Mouse (Mus musculus): Measurements from ENCODE around the gene Ces1d. TPM values are rescaled to one million over a fixed set of nuclear protein-coding genes. Genes with fewer than 3 reads are reported as not detected.
"Not testable (repeated sequence)": the region's sequence is repeated elsewhere in the genome, so short reads cannot be mapped to it uniquely, and the experiment has no call there.

The Ces1d gene
- total RNA-seq (2018; cell fraction: chromatin; rRNA removed): not detected
- total RNA-seq (2018; cell fraction: cytosol; rRNA removed): not detected
- not detected for total RNA-seq (2018; cell fraction: nucleus; rRNA removed)
- polyA plus RNA-seq (2018): not detected in 3 replicates

DNA sequence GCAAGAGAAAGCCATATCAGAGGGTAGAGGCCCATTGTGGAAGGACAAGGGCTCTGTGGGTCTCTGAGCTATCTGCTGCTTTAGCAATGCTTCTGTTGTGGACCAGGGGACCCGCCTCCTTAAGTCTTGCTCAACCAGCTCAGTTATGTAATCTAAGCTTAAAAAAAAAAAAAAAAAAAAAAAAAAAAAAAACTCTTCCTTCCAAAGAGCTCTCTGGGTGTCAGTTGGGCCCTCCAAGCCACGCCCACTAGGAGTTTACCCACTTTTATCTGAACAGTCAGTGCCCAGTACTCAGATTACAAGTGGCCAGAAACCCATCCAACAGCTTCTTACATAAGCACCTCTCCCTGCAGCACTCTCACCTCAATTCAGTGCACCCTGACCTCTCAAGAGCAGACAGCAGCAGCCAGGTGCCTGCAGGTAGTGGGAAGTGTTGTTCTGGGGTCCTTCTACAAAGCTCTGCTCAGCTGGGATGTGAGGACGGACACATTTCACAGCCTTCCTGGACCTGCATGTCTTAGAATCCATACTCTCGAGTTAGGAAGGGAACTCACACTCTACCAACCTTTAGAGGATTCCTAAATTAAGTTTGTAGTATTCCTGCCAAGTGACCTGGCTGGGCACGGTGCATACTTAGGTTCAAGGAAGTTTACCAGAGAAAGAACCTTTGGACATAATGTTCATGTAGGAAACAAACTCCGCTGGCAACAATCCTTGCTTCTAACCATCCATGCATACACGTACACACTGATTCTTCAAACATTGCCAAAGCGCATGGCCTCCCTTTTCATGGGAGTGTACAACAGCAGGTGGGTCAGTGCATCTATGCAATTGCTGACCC is at the start of gene Ces1d:
Gene Ces1d (minus strand): TSS at position 154 of the 841 bp plus-strand sequence.
- Histone ChIP-seq H3K36me3 (ENCODE audit: inconsistent target) (no peaks in the 10 kb centered on the region), H3K4me3 (ENCODE audit: inconsistent target) (no peak within 1 kb of the TSS), H3K79me2 (ENCODE audit: inconsistent target) (no peaks in the 10 kb centered on the region), H3K27ac (no peak within 1 kb of the TSS)
- 75% methylated on average over 8 of the region's 8 CpGs for WGBS (ENCODE audit: missing documents)

DNA sequence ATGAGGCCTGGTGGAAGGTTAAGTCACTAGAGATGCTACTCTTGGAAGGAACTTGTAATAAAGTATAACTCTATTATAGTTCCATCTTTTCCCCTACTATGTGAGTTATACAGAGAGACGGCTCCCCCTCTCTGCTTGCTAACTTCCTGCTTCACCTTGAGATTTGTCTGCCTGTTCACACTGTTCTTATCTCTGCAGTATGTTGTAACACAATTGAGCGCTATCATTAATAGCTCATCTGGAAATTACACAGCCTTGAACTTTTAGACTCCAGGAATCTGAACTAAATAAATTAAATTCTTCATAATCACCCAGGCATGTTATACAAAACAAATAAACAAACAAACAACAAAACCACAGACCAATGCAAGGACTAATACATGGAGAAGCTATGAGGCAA is 48.4 kb upstream of the Ces1d start:
- 80% methylated on average over 2 of the region's 2 CpGs for WGBS (ENCODE audit: missing documents)
- H3K79me2 ChIP-seq (ENCODE audit: inconsistent target): no peaks in the 10 kb centered on the region
- H3K27ac ChIP-seq: no peak overlapping the region
- no peaks in the 10 kb centered on the region for H3K36me3 ChIP-seq (ENCODE audit: inconsistent target)
- H3K4me3 ChIP-seq (ENCODE audit: inconsistent target): no peak overlapping the region

DNA sequence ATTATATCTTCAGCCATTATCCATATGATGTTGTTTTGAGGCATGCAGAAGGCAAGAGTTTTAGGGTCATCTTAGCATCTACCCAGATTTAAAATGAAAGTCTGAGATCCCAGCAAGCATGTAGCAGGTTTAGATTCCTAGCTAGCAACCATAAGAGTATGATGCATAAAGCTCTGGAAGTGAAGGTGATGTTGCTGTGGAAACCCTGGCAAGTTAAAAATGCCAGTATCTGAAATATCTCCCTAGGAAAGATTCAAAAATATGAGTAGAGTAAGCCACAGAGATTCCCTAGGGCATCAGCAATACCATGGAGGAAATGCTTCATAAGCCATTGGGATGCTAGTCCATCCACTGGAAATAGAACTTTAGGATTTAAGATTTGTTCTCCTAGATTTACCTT is 42.2 kb upstream of the Ces1d start:
- H3K79me2 ChIP-seq (ENCODE audit: inconsistent target): no peaks in the 10 kb centered on the region
- no peak overlapping the region for H3K27ac ChIP-seq
- no peak overlapping the region for H3K4me3 ChIP-seq (ENCODE audit: inconsistent target)
- no peaks in the 10 kb centered on the region for H3K36me3 ChIP-seq (ENCODE audit: inconsistent target)

DNA sequence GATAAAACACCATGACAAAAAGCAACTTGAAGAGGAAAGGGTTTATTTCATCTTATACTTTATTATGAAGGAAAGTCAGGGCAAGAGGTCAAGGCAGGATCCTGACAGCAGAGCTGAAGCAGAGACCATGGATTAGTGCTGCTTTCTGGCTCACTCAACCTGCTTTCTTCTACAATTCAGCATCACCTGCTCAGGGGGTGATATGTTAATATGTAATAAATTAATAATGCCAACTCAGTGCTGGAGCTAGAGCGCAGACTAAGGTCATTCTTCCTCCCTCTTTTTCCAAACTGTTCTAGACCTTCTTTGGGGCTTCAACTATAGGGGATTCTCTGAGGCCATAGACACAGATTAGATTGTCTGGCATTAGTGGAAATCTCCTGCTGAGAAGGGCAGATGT is 38.0 kb upstream of the Ces1d start:
- Histone ChIP-seq H3K36me3 (ENCODE audit: inconsistent target) (no peaks in the 10 kb centered on the region), H3K4me3 (ENCODE audit: inconsistent target) (no peak overlapping the region), H3K79me2 (ENCODE audit: inconsistent target) (no peaks in the 10 kb centered on the region), H3K27ac (no peak overlapping the region)
- 89% methylated on average over 1 of the region's 1 CpGs for WGBS (ENCODE audit: missing documents)

DNA sequence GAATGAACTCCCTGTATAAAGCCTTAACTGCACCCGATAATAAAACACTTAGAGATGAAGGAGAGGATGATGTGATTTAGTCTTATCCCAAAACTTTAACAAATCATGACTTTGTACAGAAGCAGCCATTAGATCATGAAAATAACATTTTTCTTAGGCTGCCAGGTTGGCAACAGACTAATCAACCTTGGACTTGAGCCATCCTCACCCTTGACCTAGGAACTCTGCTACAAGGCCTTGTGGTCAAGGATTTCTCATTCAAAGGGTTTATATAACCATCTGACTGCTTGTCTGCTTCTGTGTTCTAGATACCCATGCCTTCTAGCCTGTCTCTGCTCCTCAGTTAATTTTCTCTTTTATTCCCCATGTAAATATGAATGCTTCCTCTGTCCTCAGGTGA is 37.1 kb upstream of the Ces1d start:
- Histone ChIP-seq H3K79me2 (ENCODE audit: inconsistent target) (no peaks in the 10 kb centered on the region), H3K4me3 (ENCODE audit: inconsistent target) (no peak overlapping the region), H3K27ac (no peak overlapping the region), H3K36me3 (ENCODE audit: inconsistent target) (no peaks in the 10 kb centered on the region)
- WGBS (ENCODE audit: missing documents): 83% methylated on average over 1 of the region's 1 CpGs

DNA sequence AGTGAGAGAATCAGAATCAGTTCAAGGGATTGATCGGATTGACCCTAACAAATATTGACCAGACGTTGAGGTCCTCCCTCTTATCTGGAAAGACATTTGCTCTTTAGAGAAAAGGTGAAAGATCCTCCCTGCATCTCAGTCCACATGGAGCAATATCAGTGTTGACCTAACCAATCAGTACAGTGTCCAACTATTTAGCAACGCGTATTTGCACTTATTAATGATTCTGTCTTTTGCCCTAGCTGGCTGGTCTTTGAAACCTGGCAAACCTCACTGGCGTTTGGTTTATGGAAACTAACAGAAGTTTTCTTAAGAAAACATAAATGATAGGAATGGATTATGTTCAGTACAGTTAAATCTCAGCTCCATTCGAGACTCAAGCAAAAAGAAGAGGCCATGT is 36.4 kb upstream of the Ces1d start:
- H3K79me2 ChIP-seq (ENCODE audit: inconsistent target): no peaks in the 10 kb centered on the region
- no peak overlapping the region for H3K4me3 ChIP-seq (ENCODE audit: inconsistent target)
- WGBS (ENCODE audit: missing documents): 78% methylated on average over 6 of the region's 6 CpGs
- H3K36me3 ChIP-seq (ENCODE audit: inconsistent target): no peaks in the 10 kb centered on the region
- H3K27ac ChIP-seq: no peak overlapping the region

DNA sequence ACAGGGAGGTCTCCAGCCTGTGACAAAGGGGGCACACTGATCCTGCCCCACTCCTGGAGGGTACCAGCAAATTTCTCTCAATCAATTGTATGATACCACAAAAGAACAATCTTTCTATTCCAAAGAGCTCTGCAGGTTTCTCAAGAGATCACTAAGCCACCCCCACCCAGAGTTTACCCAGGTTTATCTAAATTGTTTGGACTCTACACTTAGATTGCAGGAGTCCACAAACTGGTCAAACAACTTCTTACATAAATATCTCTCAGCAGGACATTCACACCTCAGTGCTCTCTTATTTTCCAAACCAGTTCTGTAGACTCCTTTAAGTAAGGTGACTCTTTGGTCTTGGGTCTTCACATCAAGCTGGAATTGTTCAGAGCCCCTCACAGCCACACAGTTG is 31.8 kb upstream of the Ces1d start, which contains the start of gene Ces1e:
Gene Ces1e (minus strand): TSS at position 174 of the 400 bp plus-strand sequence.
- Histone ChIP-seq H3K4me3 (ENCODE audit: inconsistent target) (no peak within 1 kb of the TSS), H3K27ac (no peak within 1 kb of the TSS), H3K79me2 (ENCODE audit: inconsistent target) (no peaks in the 10 kb centered on the region), H3K36me3 (ENCODE audit: inconsistent target) (no peaks in the 10 kb centered on the region)

DNA sequence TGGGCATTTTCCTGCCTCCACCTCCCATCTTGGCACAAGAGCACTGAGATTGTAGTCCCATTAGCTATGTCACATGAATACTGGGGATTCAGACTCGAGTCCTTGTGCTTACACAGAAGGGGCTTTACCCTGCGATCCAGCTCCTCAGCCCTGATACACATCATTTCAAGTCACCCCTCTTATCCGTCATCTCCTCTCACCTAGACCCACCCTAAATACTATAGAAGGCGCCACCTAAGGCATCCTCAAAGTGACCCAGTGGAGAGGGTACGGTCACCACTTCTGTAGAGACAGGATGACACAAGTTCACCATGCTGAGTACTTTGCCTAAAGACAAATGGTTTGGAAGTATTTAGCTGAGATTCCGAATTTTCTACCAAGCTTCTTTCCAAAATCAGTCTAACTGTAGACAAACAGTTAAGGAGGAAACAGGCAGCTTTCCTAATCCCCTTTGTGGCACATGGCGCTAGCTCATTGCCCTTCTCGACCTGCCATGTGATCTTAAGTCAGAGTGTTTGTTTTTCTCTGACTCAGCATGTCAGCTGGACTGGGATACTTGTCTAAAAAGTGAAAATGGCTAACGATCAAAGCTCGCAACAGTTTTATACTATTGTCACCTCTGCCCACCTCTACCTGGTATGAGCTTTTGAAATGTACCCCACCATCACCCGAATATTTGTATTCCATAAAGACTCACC is 31.2 kb upstream of the Ces1d start:
- no peak overlapping the region for H3K4me3 ChIP-seq (ENCODE audit: inconsistent target)
- WGBS (ENCODE audit: missing documents): 73% methylated on average over 11 of the region's 11 CpGs
- H3K79me2 ChIP-seq (ENCODE audit: inconsistent target): no peaks in the 10 kb centered on the region
- no peak overlapping the region for H3K27ac ChIP-seq
- no peaks in the 10 kb centered on the region for H3K36me3 ChIP-seq (ENCODE audit: inconsistent target)

DNA sequence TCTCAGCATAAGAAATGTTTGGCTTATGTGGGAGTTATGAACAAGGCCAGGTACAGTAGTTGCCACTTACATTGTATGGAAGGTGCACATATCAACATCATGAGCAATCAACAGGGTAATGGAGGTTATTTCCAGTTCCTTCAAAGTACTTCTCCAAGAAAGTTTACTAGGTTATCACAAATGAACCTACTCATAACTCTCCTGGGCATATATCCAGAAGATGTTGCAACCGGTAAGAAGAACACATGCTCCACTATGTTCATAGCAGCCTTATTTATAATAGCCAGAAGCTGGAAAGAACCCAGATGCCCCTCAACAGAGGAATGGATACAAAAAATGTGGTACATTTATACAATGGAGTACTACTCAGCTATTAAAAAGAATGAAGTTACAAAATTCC is 28.8 kb upstream of the Ces1d start:
- H3K79me2 ChIP-seq (ENCODE audit: inconsistent target); H3K27ac ChIP-seq; H3K36me3 ChIP-seq (ENCODE audit: inconsistent target); H3K4me3 ChIP-seq (ENCODE audit: inconsistent target): not testable (repeated sequence)
- no CpG with 5 or more reads among the region's 1 CpGs for WGBS (ENCODE audit: missing documents)

DNA sequence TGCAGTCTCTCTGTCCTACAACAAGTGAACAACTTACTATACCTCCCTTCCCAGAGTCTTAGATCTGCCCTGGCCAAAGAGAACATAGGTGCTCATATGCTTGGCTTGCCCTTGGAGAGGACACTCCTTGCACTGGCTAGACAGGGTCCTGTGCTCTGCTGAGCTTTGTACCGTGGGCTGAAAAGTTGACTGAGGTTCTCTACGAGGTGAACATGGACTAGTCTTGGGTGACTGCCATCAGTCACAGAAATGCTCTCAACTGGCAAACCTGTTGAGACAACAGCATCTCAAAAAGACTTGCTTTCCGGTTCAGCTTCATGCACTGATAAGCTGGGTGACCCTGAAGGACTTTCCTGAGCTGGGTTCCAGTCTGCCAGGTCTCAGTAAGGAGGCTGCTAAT is 24.3 kb upstream of the Ces1d start:
- H3K36me3 ChIP-seq (ENCODE audit: inconsistent target): no peaks in the 10 kb centered on the region
- no peak overlapping the region for H3K4me3 ChIP-seq (ENCODE audit: inconsistent target)
- WGBS (ENCODE audit: missing documents): 79% methylated on average over 3 of the region's 3 CpGs
- no peaks in the 10 kb centered on the region for H3K79me2 ChIP-seq (ENCODE audit: inconsistent target)
- no peak overlapping the region for H3K27ac ChIP-seq

DNA sequence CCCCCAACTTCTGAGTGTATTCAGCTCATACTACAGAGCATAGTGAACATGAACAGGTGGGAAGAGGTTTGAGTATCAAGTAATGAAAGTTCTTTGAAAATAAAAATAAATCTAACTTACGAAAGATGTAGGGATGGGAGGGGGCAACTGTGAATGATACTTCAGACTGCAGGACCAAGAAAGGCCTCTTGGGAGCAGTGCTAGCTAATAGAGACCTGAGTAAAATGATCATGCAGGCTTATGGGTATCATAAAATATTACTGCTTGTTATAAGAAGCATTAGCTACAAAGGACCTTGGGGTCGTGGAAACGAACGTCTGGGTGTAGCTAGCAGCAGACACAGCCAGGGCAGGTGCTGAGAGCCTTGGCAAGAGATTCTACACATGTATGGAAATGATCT is 20.2 kb upstream of the Ces1d start:
- Histone ChIP-seq H3K27ac (no peak overlapping the region), H3K4me3 (ENCODE audit: inconsistent target) (no peak overlapping the region), H3K79me2 (ENCODE audit: inconsistent target) (no peaks in the 10 kb centered on the region), H3K36me3 (ENCODE audit: inconsistent target) (no peaks in the 10 kb centered on the region)
- 84% methylated on average over 4 of the region's 4 CpGs for WGBS (ENCODE audit: missing documents)

DNA sequence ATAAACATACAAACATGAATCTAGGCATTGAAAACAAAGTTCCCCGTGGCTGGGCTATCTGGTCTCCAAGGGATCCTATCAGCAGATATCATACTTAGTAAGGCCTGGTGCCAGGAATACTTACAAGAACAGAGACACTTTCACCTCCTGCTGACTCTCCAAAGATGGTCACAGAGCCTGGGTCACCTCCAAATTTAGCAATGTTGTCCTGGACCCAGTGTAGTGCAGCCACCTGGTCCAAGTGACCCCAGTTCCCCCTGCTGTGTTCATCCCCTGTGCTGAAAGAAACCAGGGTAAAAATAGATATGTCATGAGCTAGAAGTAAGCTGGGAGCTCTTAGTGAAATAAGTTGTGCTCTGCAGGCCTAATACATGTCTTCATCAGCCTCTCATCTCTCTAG is 19.7 kb upstream of the Ces1d start:
- Histone ChIP-seq H3K36me3 (ENCODE audit: inconsistent target) (no peaks in the 10 kb centered on the region), H3K79me2 (ENCODE audit: inconsistent target) (no peaks in the 10 kb centered on the region), H3K27ac (no peak overlapping the region), H3K4me3 (ENCODE audit: inconsistent target) (no peak overlapping the region)
- 71% methylated on average over 1 of the region's 1 CpGs for WGBS (ENCODE audit: missing documents)

DNA sequence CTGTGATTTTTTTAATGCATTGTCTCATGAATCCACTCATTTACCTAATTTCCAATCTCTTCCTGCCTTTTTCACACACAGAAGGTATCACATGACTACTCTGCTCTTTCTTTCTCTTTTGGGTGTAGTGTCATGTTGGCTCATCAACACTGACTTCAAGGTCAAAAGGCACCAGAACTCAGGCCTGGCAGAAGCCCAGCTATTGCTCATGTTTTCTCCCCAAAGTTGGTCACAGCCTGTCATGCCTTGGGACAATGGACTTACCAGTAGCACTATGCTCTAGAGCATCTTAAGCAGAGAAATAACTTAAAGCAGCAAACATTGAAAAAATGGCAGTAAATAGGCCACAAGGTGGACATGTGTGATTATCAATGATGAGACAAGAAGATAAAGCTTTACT is 13.5 kb upstream of the Ces1d start:
- H3K27ac ChIP-seq: no peak overlapping the region
- H3K4me3 ChIP-seq (ENCODE audit: inconsistent target): no peak overlapping the region
- H3K36me3 ChIP-seq (ENCODE audit: inconsistent target): no peaks in the 10 kb centered on the region

DNA sequence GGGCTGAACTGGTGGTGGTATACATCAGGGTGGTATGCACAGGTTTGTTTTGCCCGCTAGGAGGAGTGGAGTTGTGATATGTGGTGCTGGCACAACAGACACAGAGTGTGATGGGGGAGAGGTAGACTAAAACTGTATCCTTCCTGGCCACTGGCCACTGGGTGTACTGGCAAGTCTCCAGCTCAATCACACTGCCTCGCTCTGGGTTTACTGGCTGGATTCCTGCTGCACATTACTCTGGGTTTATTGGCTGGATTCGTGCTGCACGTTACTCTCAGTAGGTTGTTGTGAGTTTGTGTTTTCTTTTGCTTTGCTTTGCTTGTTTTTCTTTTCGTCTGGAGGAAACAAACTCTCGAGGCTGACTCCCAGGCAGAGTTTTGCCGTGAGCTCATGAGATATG is 1.5 kb upstream of the Ces1d start:
- H3K27ac ChIP-seq; H3K4me3 ChIP-seq (ENCODE audit: inconsistent target); H3K36me3 ChIP-seq (ENCODE audit: inconsistent target); H3K79me2 ChIP-seq (ENCODE audit: inconsistent target): not testable (repeated sequence)
- whole genome bisulfite sequencing (ENCODE audit: missing documents): 79% methylated on average over 7 of the region's 7 CpGs

More for the DNA sequence above, 13.5 kb upstream of the Ces1d start:
- H3K79me2 ChIP-seq (ENCODE audit: inconsistent target): no peaks in the 10 kb centered on the region

DNA sequence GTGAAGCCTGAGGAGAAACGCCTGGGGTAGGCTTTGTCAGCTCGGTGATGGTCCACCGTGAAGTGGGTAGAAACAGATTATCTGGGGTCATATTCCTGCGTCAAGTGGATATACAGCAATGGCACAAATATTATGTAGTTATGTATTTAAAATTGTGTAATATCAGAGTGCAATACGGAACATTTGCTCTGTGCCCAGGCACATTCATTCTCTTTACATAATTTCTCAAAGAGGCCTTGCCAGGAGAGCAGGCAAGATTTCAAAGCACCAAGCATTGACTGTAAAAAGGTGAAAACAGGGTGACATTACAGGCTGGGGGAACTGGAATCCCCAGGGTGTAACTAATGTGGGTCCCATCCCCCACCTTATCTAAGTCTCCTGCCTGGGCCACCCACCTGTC is 1.2 kb downstream of the Ces1d start:
- no peaks in the 10 kb centered on the region for H3K79me2 ChIP-seq (ENCODE audit: inconsistent target)
- no peaks in the 10 kb centered on the region for H3K36me3 ChIP-seq (ENCODE audit: inconsistent target)
- no peak overlapping the region for H3K4me3 ChIP-seq (ENCODE audit: inconsistent target)
- WGBS (ENCODE audit: missing documents): 89% methylated on average over 5 of the region's 5 CpGs
- no peak overlapping the region for H3K27ac ChIP-seq
